Mouse (Mus musculus): ENCODE results near the gene Gm32742.

GRCm38 (mm10) chr9:51137432-51137831, 27.9 kb downstream of the Gm32742 start:
- TF ChIP-seq CTCF (IDR thresholded peaks at IDR 0.05; ENCODE audit: control insufficient read depth, insufficient read depth, insufficient read length) (no peak), MAX (IDR thresholded peaks at IDR 0.05) (no peak), USF1 (IDR thresholded peaks at IDR 0.05; ENCODE audit: low read depth) (no peak), MYOG (IDR thresholded peaks at IDR 0.05; ENCODE audit: control insufficient read depth, extremely low read depth, insufficient read length) (no peak)
